Mouse (Mus musculus) MEL (cell line): ENCODE data around the gene Slc16a3. TPM values are rescaled to one million over a fixed set of nuclear protein-coding genes. Genes with fewer than 3 reads are reported as not detected.

ENCODE experiments used
- DNase-seq: peaks from one replicate; pipeline ENCODE4 v3.0.0; 2011; ENCODE audit warnings: low read depth, low spot score
- H3K27ac ChIP-seq: 2 replicates; pipeline ENCODE4 v1.5.1; 2012; ENCODE audit warnings: low read depth, mild to moderate bottlenecking, control low read depth, low read length, moderate library complexity; ENCODE audit not compliant: control insufficient read depth
- H3K27me3 ChIP-seq, 2 experiments: fragments of 150-350 bp in 1 of 2; sonication (generic) in 1 of 2; 2 replicates each; pipeline ENCODE4 v1.6.1; 2012; ENCODE audit warnings: low read length in 2 of 2, mild to moderate bottlenecking in 2 of 2, improper control_type of control experiment in 1 of 2, moderate library complexity in 1 of 2; ENCODE audit not compliant: insufficient read depth in 2 of 2, control insufficient read depth in 1 of 2
- H3K36me3 ChIP-seq, 2 experiments: 2 replicates each; pipeline ENCODE4 v1.6.1; 2012 to 2014; ENCODE audit warnings: low read length in 2 of 2, improper control_type of control experiment in 1 of 2, inconsistent platforms in 1 of 2, mild to moderate bottlenecking in 1 of 2; ENCODE audit not compliant: insufficient read depth in 2 of 2, control insufficient read depth in 1 of 2
- H3K4me1 ChIP-seq, 2 experiments: fragments of 150-350 bp in 1 of 2; sonication (generic) in 1 of 2; 2 replicates each; pipeline ENCODE4 v1.6.1; 2012; ENCODE audit warnings: low read length in 2 of 2, improper control_type of control experiment in 1 of 2, mild to moderate bottlenecking in 1 of 2; ENCODE audit not compliant: insufficient read depth in 2 of 2, control insufficient read depth in 1 of 2
- H3K4me3 ChIP-seq, 2 experiments: fragments of 150-350 bp in 1 of 2; sonication (generic) in 1 of 2; 2 replicates each; pipeline ENCODE4 v1.5.1; 2012; ENCODE audit warnings: low read depth in 2 of 2, low read length in 2 of 2, mild to moderate bottlenecking in 2 of 2, moderate library complexity in 2 of 2, control low read depth in 1 of 2, improper control_type of control experiment in 1 of 2; ENCODE audit not compliant: control insufficient read depth in 1 of 2, insufficient read depth in 1 of 2
- H3K79me2 ChIP-seq: 2 replicates; pipeline ENCODE4 v1.6.1; 2012; ENCODE audit warnings: mild to moderate bottlenecking, low read length, moderate library complexity; ENCODE audit not compliant: control insufficient read depth, poor library complexity, insufficient read depth
- H3K9ac ChIP-seq: 2 replicates; pipeline ENCODE4 v1.6.1; 2012; ENCODE audit warnings: low read depth, mild to moderate bottlenecking, control low read depth, low read length, moderate library complexity; ENCODE audit not compliant: control insufficient read depth, poor library complexity, severe bottlenecking
- H3K9me3 ChIP-seq: fragments of 150-350 bp; sonication (generic); replicated peaks from 2 replicates; pipeline ENCODE4 v1.6.1; 2012; ENCODE audit warnings: mild to moderate bottlenecking, low read length, improper control_type of control experiment, moderate library complexity; ENCODE audit not compliant: insufficient read depth
- BHLHE40 ChIP-seq: IDR thresholded peaks from 2 replicates; pipeline ENCODE4 v1.6.1; 2012; ENCODE audit warnings: low read depth, mild to moderate bottlenecking, inconsistent platforms, low read length, improper control_type of control experiment, borderline replicate concordance
- CHD1 ChIP-seq: IDR thresholded peaks from 2 replicates; pipeline ENCODE4 v1.6.1; 2012; ENCODE audit warnings: low read depth, mild to moderate bottlenecking, inconsistent platforms, low read length, improper control_type of control experiment
- ELF1 ChIP-seq: IDR thresholded peaks from 2 replicates; pipeline ENCODE4 v1.6.1; 2014; ENCODE audit warnings: low read depth, mild to moderate bottlenecking, inconsistent platforms, low read length, improper control_type of control experiment, moderate library complexity
- EP300 ChIP-seq, 2 experiments: IDR thresholded peaks; 2 replicates each; pipeline ENCODE4 v1.6.1; 2011; ENCODE audit warnings: improper control_type of control experiment in 2 of 2, low read length in 2 of 2, low read depth in 1 of 2, mild to moderate bottlenecking in 1 of 2
- GABPA ChIP-seq: IDR thresholded peaks from 2 replicates; pipeline ENCODE4 v1.6.1; 2012; ENCODE audit warnings: low read depth, mild to moderate bottlenecking, inconsistent platforms, low read length, improper control_type of control experiment, moderate library complexity
- GATA1 ChIP-seq: IDR thresholded peaks from 2 replicates; pipeline ENCODE4 v1.6.1; 2011; ENCODE audit warnings: low read depth, low read length, improper control_type of control experiment
- KAT2A ChIP-seq: conservative IDR thresholded peaks from 2 replicates; pipeline ENCODE4 v1.6.1; 2012; ENCODE audit warnings: low read depth, low read length, improper control_type of control experiment, inconsistent platforms
- MAZ ChIP-seq: IDR thresholded peaks from 2 replicates; pipeline ENCODE4 v1.6.1; 2012; ENCODE audit warnings: low read depth, mild to moderate bottlenecking, inconsistent platforms, low read length, improper control_type of control experiment
- MEF2A ChIP-seq: IDR thresholded peaks from 2 replicates; pipeline ENCODE4 v1.6.1; 2014; ENCODE audit warnings: low read depth, mild to moderate bottlenecking, inconsistent platforms, low read length, improper control_type of control experiment; ENCODE audit not compliant: poor library complexity, insufficient replicate concordance, severe bottlenecking; ENCODE audit errors: extremely low read depth
- MXI1 ChIP-seq: IDR thresholded peaks from 2 replicates; pipeline ENCODE4 v1.6.1; 2011; ENCODE audit warnings: mild to moderate bottlenecking, low read depth, low read length, improper control_type of control experiment
- MYB ChIP-seq: IDR thresholded peaks from 2 replicates; pipeline ENCODE4 v1.6.1; 2011; ENCODE audit warnings: mild to moderate bottlenecking, low read depth, low read length, improper control_type of control experiment
- MYC ChIP-seq: IDR thresholded peaks from 2 replicates; pipeline ENCODE4 v1.6.1; 2011; ENCODE audit warnings: low read depth, mild to moderate bottlenecking, low read length, improper control_type of control experiment, moderate library complexity
- NELFE ChIP-seq: IDR thresholded peaks from 2 replicates; pipeline ENCODE4 v1.6.1; 2011; ENCODE audit warnings: low read depth, low read length, improper control_type of control experiment
- NRF1 ChIP-seq: IDR thresholded peaks from 2 replicates; pipeline ENCODE4 v1.6.1; 2014; ENCODE audit warnings: low read depth, mild to moderate bottlenecking, inconsistent platforms, low read length, improper control_type of control experiment, moderate library complexity; ENCODE audit not compliant: poor library complexity, insufficient read depth, severe bottlenecking
- POLR2A ChIP-seq, 2 experiments: IDR thresholded peaks; 2 replicates each; pipeline ENCODE4 v1.6.1; 2011 to 2012; ENCODE audit warnings: low read length in 2 of 2, mild to moderate bottlenecking in 2 of 2, control low read depth in 1 of 2, improper control_type of control experiment in 1 of 2, low read depth in 1 of 2, moderate library complexity in 1 of 2; ENCODE audit not compliant: control insufficient read depth in 1 of 2, insufficient read depth in 1 of 2, poor library complexity in 1 of 2
- POLR2AphosphoS2 ChIP-seq: IDR thresholded peaks from 2 replicates; pipeline ENCODE4 v1.6.1; 2011; ENCODE audit warnings: low read length, improper control_type of control experiment
- POLR2AphosphoS5 ChIP-seq: IDR thresholded peaks from 2 replicates; pipeline ENCODE4 v1.6.1; 2012; ENCODE audit warnings: low read depth, borderline replicate concordance, mild to moderate bottlenecking, inconsistent platforms, low read length, moderate library complexity, mixed read lengths
- RAD21 ChIP-seq: IDR thresholded peaks from 2 replicates; pipeline ENCODE4 v1.6.1; 2011; ENCODE audit warnings: mild to moderate bottlenecking, low read depth, low read length, improper control_type of control experiment
- RCOR1 ChIP-seq: IDR thresholded peaks from 2 replicates; pipeline ENCODE4 v1.6.1; 2012; ENCODE audit warnings: low read depth, mild to moderate bottlenecking, inconsistent platforms, low read length, improper control_type of control experiment
- SMC3 ChIP-seq: IDR thresholded peaks from 2 replicates; pipeline ENCODE4 v1.6.1; 2011; ENCODE audit warnings: low read depth, low read length, improper control_type of control experiment
- TAL1 ChIP-seq: IDR thresholded peaks from 2 replicates; pipeline ENCODE4 v1.6.1; 2012; ENCODE audit warnings: mild to moderate bottlenecking, inconsistent platforms, low read length, moderate library complexity, mixed read lengths
- TBP ChIP-seq: IDR thresholded peaks from 2 replicates; pipeline ENCODE4 v1.8.0; 2011; ENCODE audit warnings: low read depth, low read length, improper control_type of control experiment
- TCF12 ChIP-seq: IDR thresholded peaks from 2 replicates; pipeline ENCODE4 v1.6.1; 2014; ENCODE audit warnings: low read depth, mild to moderate bottlenecking, inconsistent platforms, low read length, improper control_type of control experiment, moderate library complexity
- UBTF ChIP-seq: IDR thresholded peaks from 2 replicates; pipeline ENCODE4 v1.6.1; 2012; ENCODE audit warnings: low read depth, mild to moderate bottlenecking, inconsistent platforms, low read length, improper control_type of control experiment, moderate library complexity, borderline replicate concordance; ENCODE audit not compliant: insufficient read depth
- USF2 ChIP-seq, 2 experiments: IDR thresholded peaks; 2 replicates each; pipeline ENCODE4 v1.6.1; 2011 to 2012; ENCODE audit warnings: improper control_type of control experiment in 2 of 2, low read length in 2 of 2, borderline replicate concordance in 1 of 2, inconsistent platforms in 1 of 2, low read depth in 1 of 2, mild to moderate bottlenecking in 1 of 2; ENCODE audit not compliant: insufficient read depth in 1 of 2
- ZC3H11A ChIP-seq: IDR thresholded peaks from 2 replicates; pipeline ENCODE4 v1.6.1; 2012; ENCODE audit warnings: low read depth, mild to moderate bottlenecking, inconsistent platforms, low read length, improper control_type of control experiment
- ZKSCAN1 ChIP-seq: IDR thresholded peaks from 2 replicates; pipeline ENCODE4 v1.6.1; 2012; ENCODE audit warnings: low read depth, mild to moderate bottlenecking, inconsistent platforms, low read length, improper control_type of control experiment, moderate library complexity
- ZNF384 ChIP-seq: IDR thresholded peaks from 2 replicates; pipeline ENCODE4 v1.6.1; 2012; ENCODE audit warnings: low read depth, mild to moderate bottlenecking, inconsistent platforms, low read length, improper control_type of control experiment
- polyA plus RNA-seq, 2 experiments: library from polyadenylated mRNA; stranded (reverse) in 1 of 2; unstranded in 1 of 2; fragments of >175 nt in 1 of 2; fragments of >200 nt in 1 of 2; gene quantifications; 2 replicates each; pipeline versions ENCODE4 v1.2.1 to v1.2.4; 2012; ENCODE audit warnings: low replicate concordance in 2 of 2, low read depth in 1 of 2; ENCODE audit not compliant: insufficient read length in 2 of 2, insufficient read depth in 1 of 2, missing spikeins in 1 of 2
- total RNA-seq: library from RNA; depleted of rRNA; stranded (reverse); fragments of 300-350 nt; gene quantifications from 2 replicates; pipeline ENCODE4 v1.2.3, GENCODE M21; 2012

The Slc16a3 gene
- total and polyA plus RNA-seq, 3 experiments: 85.7 to 610 (median 570) TPM

- peaks cover 5% of the 10 kb centered on the region; the same call in 1 of the 2 replicates for H3K79me2 ChIP-seq
- no peak overlapping the region for H3K4me3 ChIP-seq
- peak; percentile 77 for DNase-seq
- peaks cover 0 to 10% of the 10 kb centered on the region in 2 experiments; a peak in 1 of 4 replicates for H3K4me1 ChIP-seq
- H3K36me3 ChIP-seq: peaks cover 11 to 16% of the 10 kb centered on the region in 2 experiments
- H3K9me3 ChIP-seq: no peaks in the 10 kb centered on the region
- H3K27me3 ChIP-seq: no peaks in the 10 kb centered on the region
- peak overlapping the region; percentile 12; the same call in 1 of the 2 replicates for H3K27ac ChIP-seq
- H3K9ac ChIP-seq: no peak overlapping the region
- no peak for TF ChIP-seq SMC3
- no peak for TF ChIP-seq RAD21
- TF ChIP-seq GATA1: 0 out of 2 replicates have a peak, but pooled peaks have one; percentile 19
- TF ChIP-seq MXI1: peak; percentile 46
- TF ChIP-seq POLR2AphosphoS2: no peak; the same call in 1 of the 2 replicates
- peak; percentile 66; the same call in 1 of the 2 replicates for TF ChIP-seq MYC
- TF ChIP-seq EP300 (IDR thresholded peaks at IDR 0.05; ENCODE audit: low read depth in 1 of 2, low read length in 2 of 2): peak in 1 of 2 experiments; percentile 27; a peak in 1 of 4 replicates
- TF ChIP-seq NRF1: no peak
- TF ChIP-seq ELF1: no peak
- no peak for TF ChIP-seq GABPA
- TF ChIP-seq TAL1: peak; percentile 17; the same call in 1 of the 2 replicates
Measured at GRCm38 (mm10) chr11:120959564-120959963, 11.3 kb downstream of the Slc16a3 start.

GRCm38 (mm10) chr11:120960248-120960647, 12.0 kb downstream of the Slc16a3 start:
- Histone ChIP-seq H3K27ac (no peak overlapping the region), H3K79me2 (peaks cover under 1% of the 10 kb centered on the region; the same call in 1 of the 2 replicates), H3K9ac (no peak overlapping the region), H3K9me3 (no peaks in the 10 kb centered on the region), H3K4me3 (no peak overlapping the region), H3K27me3 (no peaks in the 10 kb centered on the region), H3K36me3 (peaks cover 11 to 17% of the 10 kb centered on the region in 2 experiments), H3K4me1 (peaks cover 0 to 10% of the 10 kb centered on the region in 2 experiments; a peak in 1 of 4 replicates)
- peak; percentile 60 for DNase-seq
- TF ChIP-seq KAT2A (no peak), EP300 (IDR thresholded peaks at IDR 0.05; ENCODE audit: low read depth in 1 of 2, low read length in 2 of 2) (no peak), ZNF384 (no peak), UBTF (no peak), GABPA (no peak), RCOR1 (no peak), BHLHE40 (no peak), ZKSCAN1 (peak; percentile 16; the same call in 1 of the 2 replicates), MYC (no peak), TCF12 (no peak), ELF1 (no peak), MAZ (0 out of 2 replicates have a peak, but pooled peaks have one; percentile 46), POLR2AphosphoS2 (peak; percentile 59), MXI1 (no peak), ZC3H11A (no peak), USF2 (IDR thresholded peaks at IDR 0.05; ENCODE audit: borderline replicate concordance in 1 of 2, insufficient read depth in 1 of 2, low read depth in 1 of 2, low read length in 2 of 2) (no peak), NRF1 (no peak), POLR2A (IDR thresholded peaks at IDR 0.05; ENCODE audit: control insufficient read depth in 1 of 2, insufficient read depth in 1 of 2, low read depth in 1 of 2, low read length in 2 of 2, poor library complexity in 1 of 2) (peak in 1 of 2 experiments; percentile 66; a peak in 2 of 4 replicates), MEF2A (no peak), GATA1 (no peak), CHD1 (no peak), NELFE (peak; percentile 37; the same call in 1 of the 2 replicates), MYB (no peak), POLR2AphosphoS5 (no peak; the same call in 1 of the 2 replicates), RAD21 (no peak), TBP (0 out of 2 replicates have a peak, but pooled peaks have one; percentile 1), SMC3 (peak; percentile 11; the same call in 1 of the 2 replicates)
